24 mouse cellular contexts compared by ENCODE assay signal in genomic region chr11:75286868-75287267, GRCm38 (mm10).
A peak's percentile ranks its signal among the peaks of the same experiment; 100 is the strongest.
DNase-seq lines count a peak whose midpoint lies in the region; ATAC-seq and TF ChIP-seq lines count a peak whose summit lies in the region.
"Had no signal": no experiment of that assay in that cellular context is flagged by ENCODE, and none has a peak within 500 bp of the region (broad histone marks: within the 10 kb centered on the region; RNA-seq: fewer than 3 reads in every experiment).

No protein-coding gene starts in this region.

- H3K27ac ChIP-seq in heart, embryonic 13.5 days (replicated peaks): peak overlapping the region; percentile 68
- H3K27ac ChIP-seq in heart, postnatal 0 days (ENCODE audit: low read depth): peak overlapping the region; percentile 64
- H3K27ac ChIP-seq: embryonic facial prominence, embryonic 15.5 days; forebrain, embryonic 10.5 days; gastrocnemius, adult 2 months; hindbrain, embryonic 13.5 days; hindbrain, postnatal 0 days had no signal

- no peak for TF ChIP-seq CTCF in heart, postnatal 0 days (IDR thresholded peaks at IDR 0.05; ENCODE audit: low read depth)

- H3K36me3 ChIP-seq in heart, embryonic 13.5 days: no peaks in the 10 kb centered on the region
- no peaks in the 10 kb centered on the region for H3K36me3 ChIP-seq in heart, postnatal 0 days (replicated peaks; ENCODE audit: control insufficient read depth, insufficient read depth, low read length)
- H3K36me3 ChIP-seq: embryonic facial prominence, embryonic 15.5 days; forebrain, embryonic 10.5 days; hindbrain, embryonic 13.5 days had no signal

- H3K9ac ChIP-seq in heart, embryonic 13.5 days: no peak overlapping the region
- H3K9ac ChIP-seq in heart, postnatal 0 days (replicated peaks; ENCODE audit: low read depth, low read length): no peak overlapping the region
- H3K9ac ChIP-seq: embryonic facial prominence, embryonic 15.5 days; hindbrain, embryonic 13.5 days had no signal

- peaks cover 26% of the 10 kb centered on the region for H3K27me3 ChIP-seq in heart, embryonic 13.5 days (replicated peaks)
- H3K27me3 ChIP-seq in heart, postnatal 0 days (ENCODE audit: control insufficient read depth, insufficient read depth, low read length): no peaks in the 10 kb centered on the region
- H3K27me3 ChIP-seq: Patski had no signal

- ATAC-seq in heart, embryonic 13.5 days (ENCODE audit: extremely low read depth, insufficient number of reproducible peaks, low FRiP score, low TSS enrichment): no peak
- ATAC-seq in heart, postnatal 0 days (ENCODE audit: insufficient read depth, low read depth): no peak
- ATAC-seq: CD4-positive, CD25-positive, alpha-beta regulatory T cell, adult 4 months; forebrain, embryonic 14.5 days; hindbrain, postnatal 0 days; Patski had no signal

- H3K9me3 ChIP-seq in heart, embryonic 13.5 days: no peaks in the 10 kb centered on the region
- no peaks in the 10 kb centered on the region for H3K9me3 ChIP-seq in heart, postnatal 0 days (replicated peaks; ENCODE audit: control insufficient read depth, low read length)
- H3K9me3 ChIP-seq: embryonic facial prominence, embryonic 15.5 days; forebrain, embryonic 10.5 days; hindbrain, embryonic 13.5 days had no signal

- WGBS in heart, embryonic 13.5 days: 83% methylated on average over 4 of the region's 4 CpGs
- WGBS in heart, postnatal 0 days: 87% methylated on average over 4 of the region's 4 CpGs

- intact Hi-C loops in heart, postnatal 14 days (cut with DNase I): loop anchor here (5.0 kb wide), 1 partner anchor 35 kb away; no protein-coding TSS in a partner anchor

- no peak for TF ChIP-seq EP300 in heart, postnatal 0 days (IDR thresholded peaks at IDR 0.05; ENCODE audit: low read depth)

- DNase-seq in adrenal gland, adult (ENCODE audit: inconsistent age in 2 of 2, low spot score in 1 of 2): peak; percentile 47 to 81
- DNase-seq in adrenal gland, adult 8-10 months: no peak
- no peak for DNase-seq in heart, postnatal 14 days
- DNase-seq in heart, postnatal 0 days (ENCODE audit: low spot score): no peak
- no peak for DNase-seq in heart, adult 11 months
- no peak for DNase-seq in testis, postnatal 14 days (ENCODE audit: low spot score)
- DNase-seq: B cell, adult 2 months; cerebellum, adult 2 months; cerebellum, postnatal 10 days; embryo, embryonic 11 days; gastrocnemius, adult 2 months; gastrocnemius, postnatal 25 days; heart, adult 18-20 months; kidney, adult 11 months; kidney, adult 9 months had no signal

- H3K4me3 ChIP-seq in heart, embryonic 13.5 days: no peak overlapping the region
- no peak overlapping the region for H3K4me3 ChIP-seq in heart, postnatal 0 days (ENCODE audit: low read depth, low read length)
- H3K4me3 ChIP-seq: embryonic facial prominence, embryonic 15.5 days; erythroblast, embryonic 14.5 days; forebrain, embryonic 10.5 days; gastrocnemius, adult 2 months; hindbrain, embryonic 13.5 days had no signal

- H3K4me2 ChIP-seq in heart, embryonic 13.5 days: no peak overlapping the region
- no peak overlapping the region for H3K4me2 ChIP-seq in heart, postnatal 0 days (ENCODE audit: low read depth, low read length)
- H3K4me2 ChIP-seq: embryonic facial prominence, embryonic 15.5 days; hindbrain, embryonic 13.5 days had no signal

- peaks cover 74% of the 10 kb centered on the region for H3K4me1 ChIP-seq in heart, embryonic 13.5 days
- H3K4me1 ChIP-seq in heart, postnatal 0 days (ENCODE audit: control insufficient read depth, insufficient read depth): peaks cover 25% of the 10 kb centered on the region; the same call in 1 of the 2 replicates

Comparison
In these comparisons a context has a peak if more than half of its experiments do, and no peak if none do; other contexts are left out.
1. DNase-seq: peak in adrenal gland, adult (2 of 2); none in adrenal gland, adult 8-10 months (single experiment), heart, postnatal 14 days (0 of 2), heart, postnatal 0 days (single experiment), heart, adult 11 months (single experiment) and testis, postnatal 14 days (single experiment).